Mouse (Mus musculus) liver, embryonic 12.5 days (tissue): ENCODE data around the gene Olfr1461. TPM values are rescaled to one million over a fixed set of nuclear protein-coding genes. Genes with fewer than 3 reads are reported as not detected.

ENCODE experiments used
- ATAC-seq: fragments of 200-750 bp; cut with Nextera tagmentation; 2 replicates; pipeline ENCODE4 v1.8.0; 2017; ENCODE audit warnings: moderate number of reproducible peaks, mild to moderate bottlenecking, moderate library complexity
- H3K27ac ChIP-seq: fragments of 300-500 bp; sonication (generic); 2 replicates; pipeline ENCODE4 v1.5.1; 2016; ENCODE audit warnings: mild to moderate bottlenecking
- H3K27me3 ChIP-seq: fragments of 300-500 bp; sonication (generic); replicated peaks from 2 replicates; pipeline ENCODE4 v1.6.1; 2016; ENCODE audit warnings: mild to moderate bottlenecking, moderate library complexity
- H3K36me3 ChIP-seq: fragments of 300-500 bp; sonication (generic); 2 replicates; pipeline ENCODE4 v1.6.1; 2016; ENCODE audit warnings: mild to moderate bottlenecking, moderate library complexity
- H3K4me1 ChIP-seq: fragments of 300-500 bp; sonication (generic); 2 replicates; pipeline ENCODE4 v1.6.1; 2016
- H3K4me2 ChIP-seq: fragments of 300-500 bp; sonication (generic); 2 replicates; pipeline ENCODE4 v1.6.1; 2016; ENCODE audit warnings: mild to moderate bottlenecking, moderate library complexity
- H3K4me3 ChIP-seq: fragments of 300-500 bp; sonication (generic); 2 replicates; pipeline ENCODE4 v1.5.1; 2016; ENCODE audit warnings: mild to moderate bottlenecking, moderate library complexity
- H3K9ac ChIP-seq: fragments of 300-500 bp; sonication (generic); 2 replicates; pipeline ENCODE4 v1.6.1; 2016; ENCODE audit warnings: mild to moderate bottlenecking, moderate library complexity
- H3K9me3 ChIP-seq: fragments of 300-500 bp; sonication (generic); replicated peaks from 2 replicates; pipeline ENCODE4 v1.6.1; 2016; ENCODE audit warnings: mild to moderate bottlenecking, moderate library complexity
- WGBS: fragments of 180-500 bp; shearing (Covaris S2); methylation state at CpG from one replicate; pipeline ENCODE4 v1.1.7; 2016; ENCODE audit not compliant: insufficient replicate concordance; 5-methylcytosine and 5-hydroxymethylcytosine counted together
- polyA plus RNA-seq: library from polyadenylated mRNA; unstranded; fragments of >200 nt; fragmentation: Nextera tagmentation; extraction: Ambion mirVana; gene quantifications from 2 replicates; pipeline ENCODE4 v1.2.1, GENCODE M21; 2016

Gene Olfr1461
- polyA plus RNA-seq: not detected in 2 replicates

- no peak for ATAC-seq
- no peak within 1 kb of the TSS for H3K9ac ChIP-seq
- H3K4me2 ChIP-seq: no peak within 1 kb of the TSS
- H3K4me1 ChIP-seq: no peaks in the 10 kb centered on the region
- H3K27me3 ChIP-seq: no peaks in the 10 kb centered on the region
- no peaks in the 10 kb centered on the region for H3K36me3 ChIP-seq
- no peak within 1 kb of the TSS for H3K4me3 ChIP-seq
- H3K9me3 ChIP-seq: no peaks in the 10 kb centered on the region
- 24% methylated on average over 1 of the region's 1 CpGs for WGBS
- H3K27ac ChIP-seq: no peak within 1 kb of the TSS
Measured at GRCm38 (mm10) chr19:13162700-13163099, at the start of gene Olfr1461. Olfr1461 (plus strand) TSS chr19:13163000.

- Histone ChIP-seq H3K9ac (no peak within 1 kb of the TSS), H3K4me3 (no peak within 1 kb of the TSS), H3K4me1 (no peaks in the 10 kb centered on the region), H3K27me3 (no peaks in the 10 kb centered on the region), H3K27ac (no peak within 1 kb of the TSS), H3K9me3 (0 out of 2 replicates have a peak, but pooled peaks cover 4% of the 10 kb centered on the region), H3K36me3 (no peaks in the 10 kb centered on the region), H3K4me2 (no peak within 1 kb of the TSS)
- ATAC-seq: no peak
- 54% methylated on average over 1 of the region's 1 CpGs for WGBS
Measured at GRCm38 (mm10) chr19:13149449-13149848, 13.4 kb upstream of the Olfr1461 start, which contains the start of gene Olfr1459. Olfr1459 (minus strand) TSS chr19:13149549.

GRCm38 (mm10) chr19:13185434-13185833 lies 22.6 kb downstream of the Olfr1461 start, which contains the start of gene Olfr1462:
Olfr1462 (plus strand) TSS chr19:13185734.
- no peaks in the 10 kb centered on the region for H3K4me1 ChIP-seq
- 65% methylated on average over 1 of the region's 1 CpGs for WGBS
- no peak within 1 kb of the TSS for H3K4me2 ChIP-seq
- H3K9me3 ChIP-seq: peaks cover 3% of the 10 kb centered on the region; the same call in 1 of the 2 replicates
- no peak within 1 kb of the TSS for H3K9ac ChIP-seq
- H3K27me3 ChIP-seq: no peaks in the 10 kb centered on the region
- no peak within 1 kb of the TSS for H3K27ac ChIP-seq
- no peak within 1 kb of the TSS for H3K4me3 ChIP-seq
- no peaks in the 10 kb centered on the region for H3K36me3 ChIP-seq
- no peak for ATAC-seq

Other genes with a start within 250 kb of the Olfr1461 start
- not detected in 2 replicates for gene Olfr1448, start 238.6 kb upstream of the Olfr1461 start, polyA plus RNA-seq
- not detected in 2 replicates for gene Olfr1449, start 232.2 kb upstream of the Olfr1461 start, polyA plus RNA-seq
- not detected in 2 replicates for gene Olfr1450, start 212.7 kb upstream of the Olfr1461 start, polyA plus RNA-seq
- gene Olfr1451, start 168.0 kb upstream of the Olfr1461 start, polyA plus RNA-seq: not detected in 2 replicates
- gene Olfr1453, start 134.7 kb upstream of the Olfr1461 start, polyA plus RNA-seq: not detected in 2 replicates
- not detected in 2 replicates for gene Olfr1454, start 102.4 kb upstream of the Olfr1461 start, polyA plus RNA-seq
- not detected in 2 replicates for gene Olfr1457, start 65.1 kb upstream of the Olfr1461 start, polyA plus RNA-seq
- gene Olfr1458, start 56.2 kb upstream of the Olfr1461 start, polyA plus RNA-seq: not detected in 2 replicates
- not detected in 2 replicates for gene Olfr1459, start 13.5 kb upstream of the Olfr1461 start, polyA plus RNA-seq
- not detected in 2 replicates for gene Olfr1462, start 22.7 kb downstream of the Olfr1461 start, polyA plus RNA-seq
- not detected in 2 replicates for gene Olfr1463, start 68.3 kb downstream of the Olfr1461 start, polyA plus RNA-seq
- not detected in 2 replicates for gene Olfr1465, start 152.5 kb downstream of the Olfr1461 start, polyA plus RNA-seq
- gene Olfr1466, start 175.9 kb downstream of the Olfr1461 start, polyA plus RNA-seq: not detected in 2 replicates
- not detected in 2 replicates for gene Olfr1467, start 199.2 kb downstream of the Olfr1461 start, polyA plus RNA-seq
- not detected in 2 replicates for gene Olfr1469, start 244.8 kb downstream of the Olfr1461 start, polyA plus RNA-seq